Mouse (Mus musculus) CH12.LX (cell line): ENCODE measurements around the gene Hist1h4a.

Experiments
- CHD1 ChIP-seq: IDR thresholded peaks from 2 replicates; pipeline ENCODE4 v1.6.1; 2012; ENCODE audit warnings: low read depth, low read length, improper control_type of control experiment, inconsistent platforms
- CTCF ChIP-seq, 2 experiments: IDR thresholded peaks in 1 of 2; conservative IDR thresholded peaks in 1 of 2; 2 replicates each; pipeline ENCODE4 v1.5.1; 2011 to 2012; ENCODE audit warnings: low read depth in 2 of 2, low read length in 2 of 2, improper control_type of control experiment in 1 of 2, inconsistent platforms in 1 of 2, mild to moderate bottlenecking in 1 of 2, moderate library complexity in 1 of 2
- E2F4 ChIP-seq: IDR thresholded peaks from 2 replicates; pipeline ENCODE4 v1.6.1; 2011; ENCODE audit warnings: low read depth, low read length, improper control_type of control experiment; ENCODE audit not compliant: insufficient replicate concordance
- GABPA ChIP-seq: IDR thresholded peaks from 2 replicates; pipeline ENCODE4 v1.6.1; 2012; ENCODE audit warnings: low read depth, low read length, improper control_type of control experiment, inconsistent platforms; ENCODE audit not compliant: insufficient replicate concordance
- JUN ChIP-seq: IDR thresholded peaks from 2 replicates; pipeline ENCODE4 v1.6.1; 2011; ENCODE audit warnings: low read depth, mild to moderate bottlenecking, low read length, improper control_type of control experiment, moderate library complexity; ENCODE audit not compliant: insufficient read depth
- MAX ChIP-seq: IDR thresholded peaks from 2 replicates; pipeline ENCODE4 v1.6.1; 2011; ENCODE audit warnings: low read length, improper control_type of control experiment
- MAZ ChIP-seq: IDR thresholded peaks from 2 replicates; pipeline ENCODE4 v1.6.1; 2012; ENCODE audit warnings: low read depth, mild to moderate bottlenecking, inconsistent platforms, low read length, improper control_type of control experiment, moderate library complexity
- POLR2A ChIP-seq: IDR thresholded peaks from 2 replicates; pipeline ENCODE4 v1.6.1; 2011; ENCODE audit warnings: low read depth, mild to moderate bottlenecking, improper control_type of control experiment, low read length
- POLR2AphosphoS2 ChIP-seq: IDR thresholded peaks from 2 replicates; pipeline ENCODE4 v1.6.1; 2011; ENCODE audit warnings: low read depth, low read length, improper control_type of control experiment
- TBP ChIP-seq: conservative IDR thresholded peaks from 2 replicates; pipeline ENCODE4 v1.6.1; 2011; ENCODE audit warnings: low read depth, low read length, improper control_type of control experiment
- UBTF ChIP-seq: IDR thresholded peaks from 2 replicates; pipeline ENCODE4 v1.6.1; 2012; ENCODE audit warnings: low read depth, mild to moderate bottlenecking, inconsistent platforms, low read length, improper control_type of control experiment, moderate library complexity
- USF2 ChIP-seq: conservative IDR thresholded peaks from 2 replicates; pipeline ENCODE4 v1.6.1; 2011; ENCODE audit warnings: low read depth, low read length, improper control_type of control experiment
- ZMIZ1 ChIP-seq: IDR thresholded peaks from 2 replicates; pipeline ENCODE4 v1.6.1; 2012; ENCODE audit warnings: low read depth, mild to moderate bottlenecking, inconsistent platforms, low read length, improper control_type of control experiment
- ZNF384 ChIP-seq: IDR thresholded peaks from 2 replicates; pipeline ENCODE4 v1.6.1; 2012; ENCODE audit warnings: low read depth, low read length, improper control_type of control experiment, inconsistent platforms

DNA sequence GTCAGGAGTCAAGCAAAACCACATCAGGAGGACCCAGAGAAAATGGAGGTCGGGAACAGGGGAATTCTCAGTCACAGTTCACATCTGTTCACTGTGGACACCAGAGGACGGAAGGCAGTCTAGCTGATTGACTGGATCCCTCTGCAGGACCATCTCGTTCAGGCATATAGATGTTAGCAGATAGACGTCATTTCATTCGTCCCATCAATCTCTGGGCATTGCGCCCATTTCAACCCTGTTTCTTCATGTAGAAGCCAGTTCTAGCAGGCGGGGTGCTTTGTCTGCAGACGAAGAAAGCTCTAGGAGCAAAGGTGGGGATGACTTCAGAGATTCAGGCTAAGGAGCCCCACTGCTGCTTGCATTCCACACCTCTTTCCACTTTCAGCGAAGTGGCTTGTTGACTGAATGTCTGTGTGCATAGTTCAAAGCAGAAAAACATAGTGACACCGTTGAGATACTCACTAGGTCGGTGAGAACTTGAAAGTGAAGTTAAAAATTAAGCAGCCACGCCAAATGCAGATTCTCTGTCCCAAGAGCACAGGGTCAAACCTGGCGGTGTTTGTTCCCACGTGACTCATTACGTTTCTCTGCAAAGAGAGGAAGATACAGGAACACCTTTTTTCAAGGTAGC lies 45.5 kb upstream of the Hist1h4a start, which contains the start of gene Slc17a2:
- TF ChIP-seq CTCF (conservative IDR thresholded peaks at IDR 0.05 in 1 of 2, IDR thresholded peaks at IDR 0.05 in 1 of 2; ENCODE audit: low read depth in 2 of 2, low read length in 2 of 2) (no peak), JUN (no peak), MAX (no peak), POLR2A (no peak), TBP (no peak), GABPA (no peak), ZNF384 (no peak), CHD1 (no peak), UBTF (no peak), E2F4 (no peak), POLR2AphosphoS2 (no peak), MAZ (no peak), USF2 (no peak), ZMIZ1 (no peak)
